Mouse (Mus musculus) midbrain, embryonic 12.5 days (tissue): ENCODE data around the gene Impdh1. TPM values are rescaled to one million over a fixed set of nuclear protein-coding genes. Genes with fewer than 3 reads are reported as not detected.
A peak's percentile ranks its signal among the peaks of the same experiment; 100 is the strongest.

ENCODE experiments used
- ATAC-seq: fragments of 200-750 bp; cut with Nextera tagmentation; 2 replicates; pipeline ENCODE4 v1.8.0; 2017; ENCODE audit warnings: low read depth, moderate TSS enrichment, moderate library complexity; ENCODE audit not compliant: low FRiP score
- H3K27ac ChIP-seq: fragments of 300-500 bp; sonication (generic); replicated peaks from 2 replicates; pipeline ENCODE4 v1.5.1; 2016; ENCODE audit warnings: mild to moderate bottlenecking
- H3K27me3 ChIP-seq: fragments of 300-500 bp; sonication (generic); 2 replicates; pipeline ENCODE4 v1.6.1; 2016; ENCODE audit warnings: mild to moderate bottlenecking
- H3K36me3 ChIP-seq: fragments of 300-500 bp; sonication (generic); 2 replicates; pipeline ENCODE4 v1.6.1; 2016
- H3K4me1 ChIP-seq: fragments of 300-500 bp; sonication (generic); 2 replicates; pipeline ENCODE4 v1.6.1; 2016
- H3K4me2 ChIP-seq: fragments of 300-500 bp; sonication (generic); replicated peaks from 2 replicates; pipeline ENCODE4 v1.6.1; 2016; ENCODE audit warnings: mild to moderate bottlenecking, moderate library complexity
- H3K4me3 ChIP-seq: fragments of 300-500 bp; sonication (generic); 2 replicates; pipeline ENCODE4 v1.5.1; 2016; ENCODE audit warnings: mild to moderate bottlenecking
- H3K9ac ChIP-seq: fragments of 300-500 bp; sonication (generic); replicated peaks from 2 replicates; pipeline ENCODE4 v1.6.1; 2016; ENCODE audit warnings: mild to moderate bottlenecking, moderate library complexity
- H3K9me3 ChIP-seq: fragments of 300-500 bp; sonication (generic); 2 replicates; pipeline ENCODE4 v1.6.1; 2016; ENCODE audit warnings: mild to moderate bottlenecking
- WGBS: fragments of 180-500 bp; shearing (Covaris S2); methylation state at CpG from one replicate; pipeline ENCODE4 v1.1.7; 2016; 5-methylcytosine and 5-hydroxymethylcytosine counted together
- polyA plus RNA-seq: library from polyadenylated mRNA; unstranded; fragments of >200 nt; fragmentation: Nextera tagmentation; extraction: Ambion mirVana; gene quantifications from 2 replicates; pipeline ENCODE4 v1.2.1, GENCODE M21; 2016

Gene Impdh1
- polyA plus RNA-seq, 1 experiment from 2014 or later = 50.2 TPM

- H3K27me3 ChIP-seq = peaks cover 21% of the 10 kb centered on the region
- H3K4me1 ChIP-seq = peaks cover 54% of the 10 kb centered on the region
- peaks cover 6% of the 10 kb centered on the region for H3K36me3 ChIP-seq
- H3K4me3 ChIP-seq = peak overlapping the region; percentile 75
- H3K9ac ChIP-seq = peak overlapping the region; percentile 72
- H3K9me3 ChIP-seq = no peaks in the 10 kb centered on the region
- no peak overlapping the region; the same call in 1 of the 2 replicates for H3K27ac ChIP-seq
- 34% methylated on average over 7 of the region's 7 CpGs for WGBS
- peak overlapping the region; percentile 85 for H3K4me2 ChIP-seq
- no peak for ATAC-seq
Observed at GRCm38 (mm10) chr6:29211146-29211545, 5.0 kb downstream of the Impdh1 start.

GRCm38 (mm10) chr6:29210231-29210936, 5.8 kb downstream of the Impdh1 start:
- Histone ChIP-seq H3K27me3 (peaks cover 20% of the 10 kb centered on the region), H3K27ac (no peak overlapping the region), H3K4me1 (peaks cover 47% of the 10 kb centered on the region), H3K4me3 (no peak overlapping the region), H3K36me3 (peaks cover 9% of the 10 kb centered on the region), H3K9ac (0 out of 2 replicates have a peak overlapping the region, but pooled peaks have one; percentile 2), H3K4me2 (no peak overlapping the region; the same call in 1 of the 2 replicates), H3K9me3 (no peaks in the 10 kb centered on the region)
- 81% methylated on average over 9 of the region's 9 CpGs for WGBS
- ATAC-seq = no peak

GRCm38 (mm10) chr6:29208178-29208577, 8.0 kb downstream of the Impdh1 start:
- Histone ChIP-seq H3K27ac (no peak overlapping the region), H3K9me3 (no peaks in the 10 kb centered on the region), H3K4me2 (no peak overlapping the region), H3K4me1 (peaks cover 25% of the 10 kb centered on the region), H3K36me3 (peaks cover 27% of the 10 kb centered on the region), H3K27me3 (no peaks in the 10 kb centered on the region), H3K9ac (no peak overlapping the region), H3K4me3 (no peak overlapping the region)
- ATAC-seq = no peak
- WGBS = 89% methylated on average over 5 of the region's 5 CpGs

GRCm38 (mm10) chr6:29207017-29207416, 9.1 kb downstream of the Impdh1 start:
- H3K36me3 ChIP-seq = peaks cover 34% of the 10 kb centered on the region
- H3K9me3 ChIP-seq = no peaks in the 10 kb centered on the region
- H3K4me3 ChIP-seq = no peak overlapping the region
- 88% methylated on average over 5 of the region's 5 CpGs for WGBS
- peaks cover 17% of the 10 kb centered on the region for H3K4me1 ChIP-seq
- no peak for ATAC-seq
- no peak overlapping the region for H3K4me2 ChIP-seq
- no peaks in the 10 kb centered on the region for H3K27me3 ChIP-seq
- no peak overlapping the region for H3K9ac ChIP-seq
- no peak overlapping the region for H3K27ac ChIP-seq

- Histone ChIP-seq H3K27ac (no peak overlapping the region), H3K9me3 (no peaks in the 10 kb centered on the region), H3K9ac (no peak overlapping the region), H3K4me3 (no peak overlapping the region), H3K27me3 (no peaks in the 10 kb centered on the region), H3K4me1 (peaks cover 8% of the 10 kb centered on the region), H3K36me3 (peaks cover 40% of the 10 kb centered on the region), H3K4me2 (no peak overlapping the region)
- WGBS = 93% methylated on average over 10 of the region's 10 CpGs
- no peak for ATAC-seq
Observed at GRCm38 (mm10) chr6:29206006-29206405, 10.2 kb downstream of the Impdh1 start.

- 55% methylated on average over 15 of the region's 15 CpGs for WGBS
- Histone ChIP-seq H3K4me3 (no peak overlapping the region), H3K4me1 (peaks cover under 1% of the 10 kb centered on the region; the same call in 1 of the 2 replicates), H3K9me3 (no peaks in the 10 kb centered on the region), H3K4me2 (no peak overlapping the region), H3K27me3 (peaks cover 9% of the 10 kb centered on the region), H3K36me3 (peaks cover 48% of the 10 kb centered on the region), H3K27ac (no peak overlapping the region), H3K9ac (no peak overlapping the region)
- ATAC-seq = peak; percentile 48
Observed at GRCm38 (mm10) chr6:29204932-29205614, 11.1 kb downstream of the Impdh1 start.

GRCm38 (mm10) chr6:29203861-29204585, 12.1 kb downstream of the Impdh1 start:
- Histone ChIP-seq H3K9ac (no peak overlapping the region), H3K4me2 (no peak overlapping the region), H3K27ac (no peak overlapping the region), H3K9me3 (no peaks in the 10 kb centered on the region), H3K4me3 (no peak overlapping the region), H3K36me3 (peaks cover 48% of the 10 kb centered on the region), H3K27me3 (peaks cover 19% of the 10 kb centered on the region), H3K4me1 (peaks cover 2% of the 10 kb centered on the region; the same call in 1 of the 2 replicates)
- WGBS = 91% methylated on average over 6 of the region's 6 CpGs
- no peak for ATAC-seq

- Histone ChIP-seq H3K4me2 (no peak overlapping the region), H3K36me3 (peaks cover 48% of the 10 kb centered on the region), H3K9ac (no peak overlapping the region)
Observed at GRCm38 (mm10) chr6:29203096-29203495, 13.1 kb downstream of the Impdh1 start.

GRCm38 (mm10) chr6:29201988-29202387, 14.2 kb downstream of the Impdh1 start:
- Histone ChIP-seq H3K27ac (no peak overlapping the region), H3K27me3 (peaks cover 25% of the 10 kb centered on the region), H3K9ac (no peak overlapping the region), H3K4me2 (no peak overlapping the region), H3K4me1 (peaks cover 13% of the 10 kb centered on the region; the same call in 1 of the 2 replicates), H3K4me3 (no peak overlapping the region), H3K9me3 (no peaks in the 10 kb centered on the region), H3K36me3 (peaks cover 48% of the 10 kb centered on the region)
- WGBS = 89% methylated on average over 8 of the region's 8 CpGs
- ATAC-seq = no peak

More at GRCm38 (mm10) chr6:29203096-29203495, 13.1 kb downstream of the Impdh1 start:
- Histone ChIP-seq H3K4me3 (no peak overlapping the region), H3K27me3 (peaks cover 21% of the 10 kb centered on the region), H3K9me3 (no peaks in the 10 kb centered on the region), H3K27ac (no peak overlapping the region), H3K4me1 (peaks cover 10% of the 10 kb centered on the region; the same call in 1 of the 2 replicates)
- WGBS = 89% methylated on average over 13 of the region's 13 CpGs
- ATAC-seq = no peak

GRCm38 (mm10) chr6:29201341-29201740, 14.8 kb downstream of the Impdh1 start:
- Histone ChIP-seq H3K9ac (no peak overlapping the region), H3K4me3 (no peak overlapping the region), H3K27me3 (peaks cover 30% of the 10 kb centered on the region), H3K4me1 (peaks cover 13% of the 10 kb centered on the region; the same call in 1 of the 2 replicates), H3K9me3 (no peaks in the 10 kb centered on the region), H3K27ac (no peak overlapping the region), H3K4me2 (no peak overlapping the region), H3K36me3 (peaks cover 43% of the 10 kb centered on the region)
- no peak for ATAC-seq
- WGBS = 91% methylated on average over 5 of the region's 5 CpGs

GRCm38 (mm10) chr6:29200496-29200895, 15.7 kb downstream of the Impdh1 start:
- no peak overlapping the region for H3K27ac ChIP-seq
- 70% methylated on average over 3 of the region's 3 CpGs for WGBS
- H3K9ac ChIP-seq = no peak overlapping the region
- peaks cover 16% of the 10 kb centered on the region; the same call in 1 of the 2 replicates for H3K4me1 ChIP-seq
- ATAC-seq = no peak
- H3K36me3 ChIP-seq = peaks cover 39% of the 10 kb centered on the region
- peaks cover 30% of the 10 kb centered on the region for H3K27me3 ChIP-seq
- no peak overlapping the region for H3K4me3 ChIP-seq
- no peak overlapping the region for H3K4me2 ChIP-seq
- H3K9me3 ChIP-seq = no peaks in the 10 kb centered on the region
